Mouse (Mus musculus) midbrain, postnatal 0 days (tissue): ENCODE data around the gene Gatb. TPM values are rescaled to one million over a fixed set of nuclear protein-coding genes. Genes with fewer than 3 reads are reported as not detected.

ENCODE experiments used
- ATAC-seq: fragments of 200-750 bp; cut with Nextera tagmentation; 2 replicates; pipeline ENCODE4 v1.8.0; 2017; ENCODE audit warnings: moderate number of reproducible peaks, mild to moderate bottlenecking, moderate TSS enrichment, moderate library complexity; ENCODE audit not compliant: low FRiP score
- DNase-seq: peaks from one replicate; pipeline ENCODE4 v3.0.0-alpha.2; 2015; ENCODE audit warnings: low spot score
- H3K27ac ChIP-seq: fragments of 300-500 bp; sonication (generic); 2 replicates; pipeline ENCODE4 v1.5.1; 2014; ENCODE audit warnings: low read depth, mild to moderate bottlenecking, low read length, mixed read lengths
- H3K27me3 ChIP-seq: fragments of 300-500 bp; sonication (generic); 2 replicates; pipeline ENCODE4 v1.6.1; 2014; ENCODE audit warnings: low read length, control low read depth, mixed read lengths; ENCODE audit not compliant: insufficient read depth
- H3K36me3 ChIP-seq: fragments of 300-500 bp; sonication (generic); 2 replicates; pipeline ENCODE4 v1.6.1; 2014; ENCODE audit warnings: low read length, control low read depth, mixed read lengths; ENCODE audit not compliant: insufficient read depth
- H3K4me1 ChIP-seq: fragments of 300-500 bp; sonication (generic); 2 replicates; pipeline ENCODE4 v1.6.1; 2014; ENCODE audit warnings: mild to moderate bottlenecking, control low read depth, antibody characterized with exemption, low read length, mixed read lengths; ENCODE audit not compliant: insufficient read depth
- H3K4me2 ChIP-seq: fragments of 300-500 bp; sonication (generic); 2 replicates; pipeline ENCODE4 v1.6.1; 2014; ENCODE audit warnings: low read depth, mild to moderate bottlenecking, low read length, mixed read lengths; ENCODE audit not compliant: poor library complexity, severe bottlenecking
- H3K4me3 ChIP-seq: fragments of 300-500 bp; sonication (generic); 2 replicates; pipeline ENCODE4 v1.5.1; 2014; ENCODE audit warnings: low read depth, mild to moderate bottlenecking, low read length, moderate library complexity
- H3K9ac ChIP-seq: fragments of 300-500 bp; sonication (generic); replicated peaks from 2 replicates; pipeline ENCODE4 v1.6.1; 2014; ENCODE audit warnings: mild to moderate bottlenecking, low read length, moderate library complexity, mixed read lengths; ENCODE audit not compliant: poor library complexity, severe bottlenecking
- H3K9me3 ChIP-seq: fragments of 300-500 bp; sonication (generic); 2 replicates; pipeline ENCODE4 v1.6.1; 2016; ENCODE audit warnings: low read length, control low read depth
- CTCF ChIP-seq: IDR thresholded peaks from 2 replicates; pipeline ENCODE4 v1.5.1; 2016; ENCODE audit warnings: antibody characterized with exemption, mild to moderate bottlenecking
- WGBS: fragments of 180-500 bp; shearing (Covaris S2); extraction: QIAGEN DNeasy Blood & Tissue Kit; methylation state at CpG from one replicate; pipeline ENCODE4 v1.1.7; 2014; 5-methylcytosine and 5-hydroxymethylcytosine counted together
- polyA plus RNA-seq: library from polyadenylated mRNA; unstranded; fragments of >200 nt; fragmentation: Nextera tagmentation; extraction: Ambion mirVana; gene quantifications from 2 replicates; pipeline ENCODE4 v1.2.1, GENCODE M21; 2015
- total RNA-seq: library from RNA; depleted of rRNA; stranded (reverse); fragments of >200 nt; gene quantifications from 2 replicates; pipeline ENCODE4 v1.2.3, GENCODE M21; 2014; rRNA removed

Gatb gene
- total RNA-seq (36.9 and 39.4 TPM in 2 replicates), polyA plus RNA-seq (21.7 and 22.2 TPM in 2 replicates)

DNA sequence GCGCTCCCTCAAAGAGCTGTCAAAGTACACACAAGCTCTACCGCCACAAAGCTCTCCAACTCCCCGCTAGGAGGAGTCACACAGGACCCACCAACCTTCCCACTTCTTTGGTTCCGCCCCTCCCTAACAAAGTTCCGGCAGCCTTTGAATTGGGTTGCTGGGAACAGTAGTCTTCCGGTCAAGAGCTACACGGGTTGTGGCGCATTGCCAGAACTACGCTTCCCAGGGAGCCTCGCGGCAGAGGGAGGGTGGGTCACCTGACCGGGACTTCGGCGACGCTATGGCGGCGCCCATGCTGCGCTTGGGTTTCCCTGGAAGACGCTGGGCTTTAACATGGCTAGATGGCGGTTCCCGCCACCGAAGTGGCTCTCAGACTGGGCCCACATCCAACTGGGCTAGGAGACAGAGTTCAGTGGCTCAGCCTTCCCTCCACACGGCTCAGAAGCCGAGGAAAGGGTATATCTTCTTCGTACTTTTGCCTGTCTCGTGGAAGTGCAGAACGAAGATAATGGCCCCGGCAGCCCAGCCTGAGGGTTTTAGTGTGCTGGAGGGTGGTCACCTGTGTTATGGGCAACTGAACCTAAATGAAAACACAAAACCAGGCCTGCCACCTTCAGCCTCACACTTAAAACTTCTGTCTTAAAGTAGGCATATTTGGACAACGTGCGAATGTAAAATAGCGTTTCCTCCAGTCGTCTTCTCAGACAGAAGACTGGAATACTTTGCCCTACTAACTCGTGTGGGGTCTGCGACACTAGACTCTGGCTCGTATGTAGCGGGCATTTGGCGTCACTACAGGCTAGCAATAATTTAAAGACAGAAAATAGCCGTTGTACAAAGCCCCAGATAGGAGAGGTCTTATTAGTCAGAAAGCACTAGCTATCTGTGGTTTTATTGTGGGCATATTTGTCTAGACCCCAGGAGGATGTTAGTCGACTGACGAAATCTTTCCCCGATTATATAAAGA, at the start of gene Gatb:
Gene Gatb (plus strand): TSS at position 256 of the 967 bp plus-strand sequence.
- H3K36me3 ChIP-seq = no peaks in the 10 kb centered on the region
- no peaks in the 10 kb centered on the region for H3K9me3 ChIP-seq
- peak within 1 kb of the TSS; percentile 91 for H3K27ac ChIP-seq
- no peaks in the 10 kb centered on the region for H3K27me3 ChIP-seq
- peak; percentile 92 for TF ChIP-seq CTCF
- 3% methylated on average over 41 of the region's 41 CpGs for WGBS
- H3K4me3 ChIP-seq = peak within 1 kb of the TSS; percentile 62
- peak within 1 kb of the TSS; percentile 75 for H3K9ac ChIP-seq
- peak within 1 kb of the TSS; percentile 68 for H3K4me2 ChIP-seq
- peak; percentile 100 for DNase-seq
- H3K4me1 ChIP-seq = no peaks in the 10 kb centered on the region
- ATAC-seq = peak; percentile 100

DNA sequence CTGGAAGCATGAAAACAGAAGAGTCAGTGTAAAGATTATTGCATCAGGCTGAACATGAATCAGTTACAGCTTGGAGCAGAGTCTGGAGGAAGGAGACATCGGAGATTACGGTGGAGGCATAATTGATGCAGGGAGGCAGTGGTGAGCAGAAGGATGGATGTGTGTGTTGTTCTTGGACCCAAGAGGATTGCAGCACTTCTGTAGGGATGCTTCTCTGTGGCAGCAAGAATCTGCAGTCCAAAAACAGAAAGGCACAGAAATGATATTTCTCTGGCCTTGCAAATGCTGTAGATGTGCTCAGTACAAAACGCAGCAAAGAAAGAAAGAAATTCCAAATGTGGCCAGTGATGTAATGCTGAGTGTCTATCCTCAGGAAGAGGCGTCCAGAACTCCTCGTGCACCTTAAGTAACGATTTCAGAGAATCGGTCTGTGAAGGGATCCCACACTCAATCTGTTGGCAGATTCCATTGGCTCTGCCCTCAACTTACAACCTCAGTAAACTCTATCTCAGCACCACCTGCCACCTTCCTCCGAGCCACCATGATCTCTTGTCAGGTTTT, 43.2 kb upstream of the Gatb start:
- ATAC-seq (no peak), DNase-seq (no peak)
- no peaks in the 10 kb centered on the region for H3K9me3 ChIP-seq
- no peak overlapping the region for H3K27ac ChIP-seq
- WGBS = 78% methylated on average over 8 of the region's 8 CpGs
- H3K36me3 ChIP-seq = no peaks in the 10 kb centered on the region
- H3K4me1 ChIP-seq = no peaks in the 10 kb centered on the region
- no peak for TF ChIP-seq CTCF
- no peak overlapping the region for H3K9ac ChIP-seq
- H3K4me2 ChIP-seq = no peak overlapping the region
- H3K4me3 ChIP-seq = no peak overlapping the region
- no peaks in the 10 kb centered on the region for H3K27me3 ChIP-seq

- no peak overlapping the region for H3K9ac ChIP-seq
- no peak overlapping the region for H3K27ac ChIP-seq
- 60% methylated on average over 3 of the region's 3 CpGs for WGBS
- no peak for DNase-seq
- H3K4me2 ChIP-seq = no peak overlapping the region
- no peak for ATAC-seq
- no peak overlapping the region for H3K4me3 ChIP-seq
- H3K36me3 ChIP-seq = no peaks in the 10 kb centered on the region
- no peaks in the 10 kb centered on the region for H3K4me1 ChIP-seq
- no peak for TF ChIP-seq CTCF
- no peaks in the 10 kb centered on the region for H3K27me3 ChIP-seq
- no peaks in the 10 kb centered on the region for H3K9me3 ChIP-seq
These were observed 41.5 kb upstream of the Gatb start for GRCm38 (mm10) chr3:85532376-85532775.

DNA sequence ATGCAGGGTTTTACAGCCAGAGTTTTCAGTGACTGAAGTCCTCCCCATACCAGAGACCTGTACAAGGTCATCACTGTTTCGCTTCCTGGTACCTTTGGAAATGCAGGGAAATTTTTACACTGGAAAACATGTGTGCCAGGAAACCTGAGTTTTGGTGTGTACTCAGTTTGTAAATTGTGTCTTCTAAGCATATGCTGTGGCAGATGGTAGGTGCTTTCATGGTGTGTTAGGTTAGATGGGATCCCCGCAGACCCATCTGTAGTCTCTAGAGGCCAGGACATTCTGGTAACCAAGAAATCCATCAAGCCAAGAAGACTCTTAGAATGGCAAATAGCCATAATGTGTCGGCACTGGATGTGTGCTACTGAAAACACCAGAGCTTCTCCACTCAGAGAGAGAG, 38.9 kb upstream of the Gatb start:
- Histone ChIP-seq H3K36me3 (no peaks in the 10 kb centered on the region), H3K9me3 (0 out of 2 replicates have a peak, but pooled peaks cover 4% of the 10 kb centered on the region), H3K27me3 (no peaks in the 10 kb centered on the region), H3K4me3 (no peak overlapping the region), H3K9ac (no peak overlapping the region), H3K4me2 (no peak overlapping the region), H3K27ac (no peak overlapping the region), H3K4me1 (no peaks in the 10 kb centered on the region)
- TF ChIP-seq CTCF = no peak
- WGBS = 91% methylated on average over 3 of the region's 3 CpGs
- DNase-seq = no peak
- ATAC-seq = no peak

GRCm38 (mm10) chr3:85535621-85536520, 38.0 kb upstream of the Gatb start:
- Histone ChIP-seq H3K4me2 (no peak overlapping the region), H3K27me3 (no peaks in the 10 kb centered on the region), H3K9ac (no peak overlapping the region), H3K27ac (no peak overlapping the region), H3K4me3 (no peak overlapping the region), H3K9me3 (0 out of 2 replicates have a peak, but pooled peaks cover 4% of the 10 kb centered on the region), H3K4me1 (no peaks in the 10 kb centered on the region), H3K36me3 (no peaks in the 10 kb centered on the region)
- DNase-seq = no peak
- 78% methylated on average over 11 of the region's 11 CpGs for WGBS
- no peak for ATAC-seq
- TF ChIP-seq CTCF = no peak
